Mouse (Mus musculus): ENCODE data around the gene Spg21. TPM values are rescaled to one million over a fixed set of nuclear protein-coding genes. Genes with fewer than 3 reads are reported as not detected.

Gene Spg21
- total RNA-seq, 1 experiment from 2014 or later = 46.1 TPM

GRCm38 (mm10) chr9:65535789-65536469 is 75.2 kb downstream of the Spg21 start:
- DNase-seq = no peak

- DNase-seq = no peak
These were observed 75.7 kb downstream of the Spg21 start for GRCm38 (mm10) chr9:65536491-65536890.

Other genes with a start within 250 kb of the Spg21 start
- gene Cilp, start 195.8 kb upstream of the Spg21 start, total RNA-seq (2021) = 5.1 and 5.6 TPM in 2 replicates
- gene Clpx, start 166.7 kb upstream of the Spg21 start, total RNA-seq (2021) = 132 and 152 TPM in 2 replicates
- 15.0 and 18.8 TPM in 2 replicates for gene Pdcd7, start 114.8 kb upstream of the Spg21 start, total RNA-seq (2021)
- 0.52 and 0.53 TPM in 2 replicates for gene Ubap1l, start 99.9 kb upstream of the Spg21 start, total RNA-seq (2021)
- 0.26 and 0.63 TPM in 2 replicates for gene Kbtbd13, start 69.3 kb upstream of the Spg21 start, total RNA-seq (2021)
- gene Rasl12, start 62.4 kb upstream of the Spg21 start, total RNA-seq (2021) = 31.5 and 37.3 TPM in 2 replicates
- not detected in 2 replicates for gene Slc51b, start 38.0 kb upstream of the Spg21 start, total RNA-seq (2021)
- gene Mtfmt, start 25.2 kb upstream of the Spg21 start, total RNA-seq (2021) = 12.3 and 14.7 TPM in 2 replicates
- gene Ankdd1a, start 59.2 kb downstream of the Spg21 start, total RNA-seq (2021) = 0.41 TPM in 1 of 2 replicates, not detected in the other
- 36.1 and 48.0 TPM in 2 replicates for gene Plekho2, start 119.1 kb downstream of the Spg21 start, total RNA-seq (2021)
- 1.7 and 2.9 TPM in 2 replicates for gene Pif1, start 126.2 kb downstream of the Spg21 start, total RNA-seq (2021)
- gene Rbpms2, start 168.7 kb downstream of the Spg21 start, total RNA-seq (2021) = 61.0 and 61.5 TPM in 2 replicates
- gene Oaz2, start 207.1 kb downstream of the Spg21 start, total RNA-seq (2021) = 133 and 148 TPM in 2 replicates